Mouse (Mus musculus) G1E (cell line): ENCODE results near the gene Dll4. TPM values are rescaled to one million over a fixed set of nuclear protein-coding genes. Genes with fewer than 3 reads are reported as not detected.

Experiments
- ATAC-seq: 2 replicates; pipeline ENCODE4 v1.8.0; 2016; ENCODE audit warnings: mild to moderate bottlenecking; ENCODE audit not compliant: insufficient number of reproducible peaks, poor library complexity, low FRiP score, severe bottlenecking; ENCODE audit errors: extremely low read depth
- DNase-seq: peaks from one replicate; pipeline ENCODE4 v3.0.0; 2012; ENCODE audit warnings: low spot score
- H3K27me3 ChIP-seq: 2 replicates; pipeline ENCODE4 v1.6.1; 2012; ENCODE audit warnings: mild to moderate bottlenecking, low read length, inconsistent platforms; ENCODE audit not compliant: insufficient read depth
- H3K36me3 ChIP-seq: replicated peaks from 2 replicates; pipeline ENCODE3; 2012; ENCODE audit warnings: mild to moderate bottlenecking, inconsistent platforms
- H3K4me1 ChIP-seq: 2 replicates; pipeline ENCODE4 v1.6.1; 2012; ENCODE audit warnings: low read depth, low read length, inconsistent platforms, mixed read lengths; ENCODE audit not compliant: insufficient read depth
- H3K4me3 ChIP-seq: 2 replicates; pipeline ENCODE4 v1.5.1; 2012; ENCODE audit warnings: low read depth, mild to moderate bottlenecking, inconsistent platforms, low read length, moderate library complexity, mixed read lengths
- H3K9me3 ChIP-seq: replicated peaks from 2 replicates; pipeline ENCODE4 v1.6.1; 2012; ENCODE audit warnings: inconsistent platforms
- CTCF ChIP-seq: IDR thresholded peaks from 2 replicates; pipeline ENCODE4 v1.5.1; 2012; ENCODE audit warnings: low read depth, low read length, inconsistent platforms, mixed read lengths
- GATA1 ChIP-seq: IDR thresholded peaks from 2 replicates; pipeline ENCODE4 v1.6.1; 2012; ENCODE audit warnings: borderline replicate concordance, low read length, inconsistent platforms, mixed read lengths
- GATA2 ChIP-seq: IDR thresholded peaks from 2 replicates; pipeline ENCODE4 v1.6.1; 2012; ENCODE audit warnings: low read depth, low read length, inconsistent platforms, borderline replicate concordance
- POLR2AphosphoS5 ChIP-seq: IDR thresholded peaks from 2 replicates; pipeline ENCODE4 v1.6.1; 2012; ENCODE audit warnings: low read depth, low read length, inconsistent platforms; ENCODE audit not compliant: insufficient replicate concordance
- TAL1 ChIP-seq: conservative IDR thresholded peaks from 2 replicates; pipeline ENCODE4 v1.6.1; 2012; ENCODE audit warnings: low read depth, low read length, inconsistent platforms, mixed read lengths
- polyA plus RNA-seq: library from polyadenylated mRNA; stranded (reverse); fragments of >175 nt; gene quantifications from 2 replicates; pipeline ENCODE4 v1.2.3, GENCODE M21; 2012
- total RNA-seq, 2 experiments: library from RNA; stranded (forward) in 1 of 2; stranded (reverse) in 1 of 2; fragments of 200-1000 nt in 1 of 2; fragments of >200 nt in 1 of 2; fragmentation: Nextera tagmentation in 1 of 2; gene quantifications; 2 replicates each; pipeline ENCODE4 v1.2.3; 2014 to 2017

Gene Dll4
- total RNA-seq (2014; fragmentation: Nextera tagmentation): 0.23 TPM in 1 of 2 replicates, not detected in the other
- 0.33 TPM in 1 of 2 replicates, not detected in the other for total RNA-seq (2017)
- 0.09 TPM in 2 replicates for polyA plus RNA-seq

DNA sequence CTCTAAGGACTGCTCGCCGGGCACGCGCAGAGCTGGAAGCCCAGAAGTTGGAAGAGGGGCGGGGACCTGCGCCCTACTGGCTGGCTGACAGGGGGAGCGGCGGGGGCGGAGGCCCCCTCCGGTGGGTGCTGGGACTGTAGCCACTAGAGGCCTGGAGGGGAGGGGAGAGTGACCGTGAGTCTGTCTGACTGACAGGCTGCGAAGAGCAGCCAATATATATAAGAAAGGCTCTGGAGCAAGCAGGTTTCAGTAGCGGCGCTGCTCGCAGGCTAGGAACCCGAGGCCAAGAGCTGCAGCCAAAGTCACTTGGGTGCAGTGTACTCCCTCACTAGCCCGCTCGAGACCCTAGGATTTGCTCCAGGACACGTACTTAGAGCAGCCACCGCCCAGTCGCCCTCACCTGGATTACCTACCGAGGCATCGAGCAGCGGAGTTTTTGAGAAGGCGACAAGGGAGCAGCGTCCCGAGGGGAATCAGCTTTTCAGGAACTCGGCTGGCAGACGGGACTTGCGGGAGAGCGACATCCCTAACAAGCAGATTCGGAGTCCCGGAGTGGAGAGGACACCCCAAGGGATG is at the start of gene Dll4:
Gene Dll4, plus strand, starts transcription at position 217 of the 576 bp plus-strand sequence.
- Histone ChIP-seq H3K27me3 (peaks cover 77% of the 10 kb centered on the region), H3K4me1 (peaks cover 71% of the 10 kb centered on the region), H3K9me3 (no peaks in the 10 kb centered on the region), H3K36me3 (no peaks in the 10 kb centered on the region), H3K4me3 (peak within 1 kb of the TSS; percentile 65; the same call in 1 of the 2 replicates)
- TF ChIP-seq GATA1 (no peak), CTCF (no peak), POLR2AphosphoS5 (no peak), GATA2 (no peak), TAL1 (no peak)
- peak; percentile 39 for DNase-seq
- no peak for ATAC-seq

DNA sequence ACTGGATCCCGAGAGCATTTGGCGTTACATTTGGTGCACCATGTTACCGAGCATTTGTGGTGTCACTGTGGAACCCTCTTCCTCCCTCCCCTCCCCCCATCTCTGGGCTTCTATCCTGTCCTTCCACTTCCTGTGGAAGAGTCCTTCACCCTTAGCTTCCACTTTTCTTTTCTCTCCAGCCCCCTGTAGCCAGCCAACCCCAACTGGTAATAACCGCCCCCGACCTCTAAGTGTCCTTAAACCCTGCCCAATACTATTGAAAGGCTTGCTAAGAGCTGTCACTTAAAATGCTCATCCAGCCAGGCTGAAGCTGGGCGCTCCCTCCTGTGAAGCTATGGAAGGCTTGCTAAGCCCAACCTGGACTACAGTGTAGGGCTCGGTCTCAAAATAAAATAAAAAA is 48.7 kb upstream of the Dll4 start:
- ATAC-seq: no peak
- no peak for DNase-seq
- H3K36me3 ChIP-seq: no peaks in the 10 kb centered on the region
- TF ChIP-seq TAL1: no peak
- no peak overlapping the region for H3K4me3 ChIP-seq
- no peaks in the 10 kb centered on the region for H3K9me3 ChIP-seq
- H3K4me1 ChIP-seq: peaks cover 5% of the 10 kb centered on the region
- H3K27me3 ChIP-seq: peaks cover 16% of the 10 kb centered on the region

DNA sequence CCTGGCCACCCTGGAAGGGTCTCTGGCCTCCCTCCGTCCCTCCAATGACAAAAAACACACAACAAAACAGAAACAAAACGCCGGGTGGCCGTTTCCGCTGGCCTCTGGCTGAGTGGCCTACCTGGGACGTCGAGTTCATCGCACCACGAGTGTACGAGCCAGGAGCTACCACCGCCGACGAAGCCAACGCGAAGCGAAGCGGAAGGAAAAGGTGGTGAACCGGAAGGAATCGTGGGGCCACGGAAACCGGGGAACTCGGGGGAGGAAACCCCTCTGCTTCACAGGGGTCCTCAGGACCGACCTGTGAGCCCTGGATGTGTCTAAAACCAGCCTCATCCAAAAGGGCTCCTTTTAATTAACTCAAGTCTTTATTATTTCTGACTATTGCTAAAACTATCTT is 47.8 kb upstream of the Dll4 start:
- Histone ChIP-seq H3K4me3 (no peak overlapping the region), H3K36me3 (no peaks in the 10 kb centered on the region), H3K4me1 (peaks cover 8% of the 10 kb centered on the region), H3K27me3 (peaks cover 14% of the 10 kb centered on the region), H3K9me3 (no peaks in the 10 kb centered on the region)
- DNase-seq (no peak), ATAC-seq (no peak)
- TF ChIP-seq CTCF (no peak), GATA1 (no peak), POLR2AphosphoS5 (no peak), GATA2 (no peak), TAL1 (no peak)

DNA sequence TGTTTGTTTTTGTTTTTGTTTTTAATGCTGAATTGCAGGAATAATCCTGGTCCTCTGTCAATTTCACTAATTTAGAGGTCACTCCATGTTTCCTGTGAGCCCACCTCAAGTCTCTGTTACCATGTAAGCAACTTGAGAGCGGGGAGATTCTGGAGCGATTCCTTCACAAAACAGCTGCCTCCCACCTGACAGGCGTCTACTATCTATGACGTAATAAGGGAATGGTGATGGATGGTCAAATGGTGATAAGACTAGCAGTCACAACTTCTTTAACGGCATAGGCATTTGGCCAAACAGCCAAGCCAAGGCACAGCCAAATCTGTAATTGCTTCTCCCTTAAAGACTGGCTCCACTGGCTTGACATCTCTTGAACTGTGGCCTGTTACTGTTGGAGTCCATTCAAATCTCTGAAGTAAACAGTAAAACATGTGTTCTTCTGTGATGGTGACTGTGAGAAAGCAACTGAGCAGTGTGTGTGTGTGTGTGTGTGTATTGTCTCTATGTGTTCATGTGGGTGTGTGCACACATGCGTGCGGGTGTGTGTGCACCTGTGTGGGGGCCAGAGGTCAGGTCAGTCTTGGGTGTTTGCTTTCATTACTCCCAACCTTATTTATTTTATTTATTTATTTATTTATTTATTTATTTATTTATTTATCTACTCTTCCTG is 43.6 kb upstream of the Dll4 start:
- no peak for TF ChIP-seq GATA1
- TF ChIP-seq CTCF: no peak
- no peak for TF ChIP-seq TAL1
- no peaks in the 10 kb centered on the region for H3K36me3 ChIP-seq
- no peaks in the 10 kb centered on the region for H3K9me3 ChIP-seq
- no peak overlapping the region for H3K4me3 ChIP-seq
- ATAC-seq (no peak), DNase-seq (no peak)
- H3K27me3 ChIP-seq: peaks cover 12% of the 10 kb centered on the region; the same call in 1 of the 2 replicates
- peaks cover 5% of the 10 kb centered on the region for H3K4me1 ChIP-seq

DNA sequence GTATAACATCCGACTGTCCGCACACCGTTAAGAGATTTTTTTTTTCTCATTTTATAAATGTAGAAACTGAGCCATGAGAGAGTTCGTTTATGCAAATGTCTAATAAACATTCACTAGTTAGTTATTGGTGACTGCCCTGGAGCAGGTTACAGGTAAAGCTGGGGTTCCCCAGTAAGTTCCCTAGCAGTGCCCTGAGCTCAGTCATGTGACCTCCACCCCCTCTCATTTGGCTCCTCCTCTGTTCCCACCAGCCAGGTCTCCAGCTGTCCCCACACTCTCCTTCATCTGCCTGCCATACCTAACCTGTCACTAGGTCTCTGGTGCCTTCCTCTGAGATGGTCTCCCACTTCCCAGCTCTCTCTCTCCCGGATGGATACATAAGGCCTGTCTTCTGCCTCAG is 38.2 kb upstream of the Dll4 start:
- TF ChIP-seq CTCF (no peak), GATA2 (no peak), POLR2AphosphoS5 (no peak), GATA1 (no peak)
- Histone ChIP-seq H3K36me3 (peaks cover 28% of the 10 kb centered on the region), H3K4me1 (peaks cover 26% of the 10 kb centered on the region), H3K27me3 (peaks cover 6% of the 10 kb centered on the region; the same call in 1 of the 2 replicates), H3K9me3 (no peaks in the 10 kb centered on the region), H3K4me3 (no peak overlapping the region)
- ATAC-seq (no peak), DNase-seq (no peak)

DNA sequence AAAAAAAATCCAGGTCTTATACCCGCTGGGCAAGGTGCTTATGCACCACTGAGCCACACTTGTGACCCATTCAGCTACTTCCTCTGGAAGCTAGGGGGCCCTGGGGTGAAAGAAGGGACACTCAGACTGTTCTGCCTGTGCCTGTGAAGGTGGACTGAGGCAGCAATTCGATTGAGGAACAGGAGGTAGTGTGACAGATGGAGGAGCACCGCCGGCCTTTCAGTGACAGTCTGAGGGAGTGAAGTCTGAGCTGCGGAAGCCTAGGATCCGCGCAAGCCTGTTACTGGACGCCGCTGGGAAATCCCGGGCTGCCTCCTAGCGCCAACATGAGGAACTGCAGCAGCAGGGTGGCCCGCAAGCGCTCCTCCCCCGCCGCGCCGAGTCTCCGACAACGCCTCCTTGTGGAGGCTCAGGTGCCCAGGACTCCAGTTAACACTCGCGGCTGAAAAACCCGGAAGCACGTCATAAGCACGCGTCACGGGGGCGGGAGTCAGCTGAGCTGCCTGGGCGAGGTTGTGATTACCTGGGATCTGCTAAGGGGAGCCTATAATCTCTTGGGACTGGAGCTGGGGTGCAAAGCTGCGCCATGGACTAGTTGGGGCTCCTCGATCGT is 37.2 kb upstream of the Dll4 start, which contains the start of gene Vps18:
Gene Vps18, plus strand, starts transcription at position 471 of the 613 bp plus-strand sequence.
- DNase-seq (peak; percentile 80), ATAC-seq (peak; percentile 93)
- Histone ChIP-seq H3K4me1 (peaks cover 33% of the 10 kb centered on the region), H3K36me3 (peaks cover 38% of the 10 kb centered on the region), H3K4me3 (peak within 1 kb of the TSS; percentile 82), H3K27me3 (peaks cover 6% of the 10 kb centered on the region; the same call in 1 of the 2 replicates), H3K9me3 (no peaks in the 10 kb centered on the region)
- TF ChIP-seq GATA2 (no peak), CTCF (peak; percentile 95), POLR2AphosphoS5 (no peak)

DNA sequence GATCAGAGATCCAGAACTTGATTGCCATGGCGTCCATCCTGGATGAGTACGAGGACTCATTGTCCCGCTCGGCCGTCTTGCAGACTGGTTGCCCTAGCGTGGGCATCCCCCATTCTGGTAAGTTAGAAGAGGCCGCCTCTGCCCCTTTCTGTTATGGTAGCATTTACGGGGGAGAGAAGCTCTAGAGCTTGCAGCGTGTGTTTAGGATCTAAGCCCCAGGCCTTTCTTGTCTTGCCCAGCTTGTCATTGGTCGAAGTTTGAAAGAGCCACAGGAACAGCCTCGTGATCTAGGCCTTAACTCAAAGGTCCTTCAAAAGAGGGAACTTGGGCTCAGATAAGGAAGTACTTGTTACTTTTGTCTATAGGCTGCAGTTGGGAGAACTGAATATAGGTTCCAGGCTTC is 36.6 kb upstream of the Dll4 start:
- H3K36me3 ChIP-seq: peaks cover 44% of the 10 kb centered on the region
- H3K9me3 ChIP-seq: no peaks in the 10 kb centered on the region
- peaks cover 38% of the 10 kb centered on the region for H3K4me1 ChIP-seq
- TF ChIP-seq CTCF (no peak), GATA2 (no peak), GATA1 (no peak), TAL1 (no peak), POLR2AphosphoS5 (no peak)
- peak overlapping the region; percentile 82 for H3K4me3 ChIP-seq
- no peak for DNase-seq
- ATAC-seq: peak; percentile 18; the same call in 1 of the 2 replicates
- peaks cover 6% of the 10 kb centered on the region; the same call in 1 of the 2 replicates for H3K27me3 ChIP-seq
